Mouse (Mus musculus): Measurements from ENCODE around the gene Vcp. TPM values are rescaled to one million over a fixed set of nuclear protein-coding genes. Genes with fewer than 3 reads are reported as not detected.
A peak's percentile ranks its signal among the peaks of the same experiment; 100 is the strongest.

Gene Vcp
- 118 and 146 TPM in 2 replicates for polyA plus RNA-seq (2012; rRNA removed)

- H3K4me1 ChIP-seq (ENCODE audit: control insufficient read depth, insufficient read depth, low read length): peaks cover 15% of the 10 kb centered on the region
- DNase-seq: peak; percentile 98
- peak within 1 kb of the TSS; percentile 100 for H3K4me3 ChIP-seq (replicated peaks; ENCODE audit: extremely low read depth, low read depth, low read length)
- under 1% methylated on average over 54 of the region's 56 CpGs for WGBS
Measured at GRCm38 (mm10) chr4:43000141-43000986, at the start of gene Vcp. Vcp (minus strand) TSS chr4:43000507.

GRCm38 (mm10) chr4:43047231-43047630 lies 46.9 kb upstream of the Vcp start:
- peaks cover 12% of the 10 kb centered on the region for H3K4me1 ChIP-seq (ENCODE audit: control insufficient read depth, insufficient read depth, low read length)
- 6% methylated on average over 5 of the region's 5 CpGs for WGBS
- H3K4me3 ChIP-seq (replicated peaks; ENCODE audit: extremely low read depth, low read depth, low read length): no peak overlapping the region
- TF ChIP-seq CTCF (IDR thresholded peaks at IDR 0.05; ENCODE audit: insufficient read depth, low read length) (peak; percentile 38; the same call in 1 of the 2 replicates), POLR2A (IDR thresholded peaks at IDR 0.05; ENCODE audit: borderline replicate concordance, extremely low read depth, low read depth, low read length) (no peak)
- peak; percentile 33 for DNase-seq

- Histone ChIP-seq H3K4me1 (ENCODE audit: control insufficient read depth, insufficient read depth, low read length) (peaks cover 12% of the 10 kb centered on the region), H3K4me3 (replicated peaks; ENCODE audit: extremely low read depth, low read depth, low read length) (no peak overlapping the region)
- WGBS: 38% methylated on average over 5 of the region's 5 CpGs
- DNase-seq: no peak
- TF ChIP-seq CTCF (IDR thresholded peaks at IDR 0.05; ENCODE audit: insufficient read depth, low read length): no peak
- no peak for TF ChIP-seq POLR2A (IDR thresholded peaks at IDR 0.05; ENCODE audit: borderline replicate concordance, extremely low read depth, low read depth, low read length)
Measured at GRCm38 (mm10) chr4:43046607-43047006, 46.3 kb upstream of the Vcp start.

GRCm38 (mm10) chr4:43045659-43046302 lies 45.5 kb upstream of the Vcp start, which contains the start of gene Fam214b:
Fam214b (minus strand) TSS chr4:43046220.
- DNase-seq: peak; percentile 100
- Histone ChIP-seq H3K4me1 (ENCODE audit: control insufficient read depth, insufficient read depth, low read length) (peaks cover 12% of the 10 kb centered on the region), H3K4me3 (replicated peaks; ENCODE audit: extremely low read depth, low read depth, low read length) (peak within 1 kb of the TSS; percentile 73)
- TF ChIP-seq POLR2A (IDR thresholded peaks at IDR 0.05; ENCODE audit: borderline replicate concordance, extremely low read depth, low read depth, low read length) (peak; percentile 74; the same call in 1 of the 2 replicates), CTCF (IDR thresholded peaks at IDR 0.05; ENCODE audit: insufficient read depth, low read length) (no peak)
- WGBS: under 1% methylated on average over 33 of the region's 33 CpGs

GRCm38 (mm10) chr4:43045285-43045658 lies 45.0 kb upstream of the Vcp start:
- H3K4me1 ChIP-seq (ENCODE audit: control insufficient read depth, insufficient read depth, low read length): peaks cover 12% of the 10 kb centered on the region
- TF ChIP-seq POLR2A (IDR thresholded peaks at IDR 0.05; ENCODE audit: borderline replicate concordance, extremely low read depth, low read depth, low read length): no peak
- no peak for TF ChIP-seq CTCF (IDR thresholded peaks at IDR 0.05; ENCODE audit: insufficient read depth, low read length)
- no peak for DNase-seq
- WGBS: 6% methylated on average over 13 of the region's 13 CpGs
- H3K4me3 ChIP-seq (replicated peaks; ENCODE audit: extremely low read depth, low read depth, low read length): peak overlapping the region; percentile 71

GRCm38 (mm10) chr4:43044673-43045072 lies 44.4 kb upstream of the Vcp start:
- WGBS: 7% methylated on average over 4 of the region's 4 CpGs
- Histone ChIP-seq H3K4me1 (ENCODE audit: control insufficient read depth, insufficient read depth, low read length) (peaks cover 12% of the 10 kb centered on the region), H3K4me3 (replicated peaks; ENCODE audit: extremely low read depth, low read depth, low read length) (peak overlapping the region; percentile 40)
- TF ChIP-seq CTCF (IDR thresholded peaks at IDR 0.05; ENCODE audit: insufficient read depth, low read length) (no peak), POLR2A (IDR thresholded peaks at IDR 0.05; ENCODE audit: borderline replicate concordance, extremely low read depth, low read depth, low read length) (peak; percentile 27; the same call in 1 of the 2 replicates)
- DNase-seq: peak; percentile 41

GRCm38 (mm10) chr4:43043644-43044357 lies 43.5 kb upstream of the Vcp start:
- WGBS: 15% methylated on average over 7 of the region's 7 CpGs
- Histone ChIP-seq H3K4me3 (replicated peaks; ENCODE audit: extremely low read depth, low read depth, low read length) (no peak overlapping the region), H3K4me1 (ENCODE audit: control insufficient read depth, insufficient read depth, low read length) (peaks cover 20% of the 10 kb centered on the region)
- DNase-seq: peak; percentile 50
- TF ChIP-seq POLR2A (IDR thresholded peaks at IDR 0.05; ENCODE audit: borderline replicate concordance, extremely low read depth, low read depth, low read length) (no peak), CTCF (IDR thresholded peaks at IDR 0.05; ENCODE audit: insufficient read depth, low read length) (no peak)

- H3K4me1 ChIP-seq (ENCODE audit: control insufficient read depth, insufficient read depth, low read length): peaks cover 27% of the 10 kb centered on the region
- 63% methylated on average over 9 of the region's 9 CpGs for WGBS
- no peak for DNase-seq
- TF ChIP-seq CTCF (IDR thresholded peaks at IDR 0.05; ENCODE audit: insufficient read depth, low read length) (no peak), POLR2A (IDR thresholded peaks at IDR 0.05; ENCODE audit: borderline replicate concordance, extremely low read depth, low read depth, low read length) (no peak)
- H3K4me3 ChIP-seq (replicated peaks; ENCODE audit: extremely low read depth, low read depth, low read length): no peak overlapping the region
Measured at GRCm38 (mm10) chr4:43040881-43041547, 40.7 kb upstream of the Vcp start.

- TF ChIP-seq CTCF (IDR thresholded peaks at IDR 0.05; ENCODE audit: insufficient read depth, low read length) (no peak), POLR2A (IDR thresholded peaks at IDR 0.05; ENCODE audit: borderline replicate concordance, extremely low read depth, low read depth, low read length) (peak; percentile 76)
- under 1% methylated on average over 25 of the region's 25 CpGs for WGBS
- H3K4me1 ChIP-seq (ENCODE audit: control insufficient read depth, insufficient read depth, low read length): peaks cover 27% of the 10 kb centered on the region
- DNase-seq: peak; percentile 92
- peak overlapping the region; percentile 89 for H3K4me3 ChIP-seq (replicated peaks; ENCODE audit: extremely low read depth, low read depth, low read length)
Measured at GRCm38 (mm10) chr4:43040114-43040572, 39.8 kb upstream of the Vcp start.

Data from lung, adult 2 months (tissue).